Comparison of ENCODE assay signal across 10 mouse cellular contexts in genomic region chr3:104227438-104228111, GRCm38 (mm10). TPM values are rescaled to one million over a fixed set of nuclear protein-coding genes. Genes with fewer than 3 reads are reported as not detected.
DNase-seq lines count a peak whose midpoint lies in the region; ATAC-seq and TF ChIP-seq lines count a peak whose summit lies in the region.
"Had no signal": no experiment of that assay in that cellular context is flagged by ENCODE, and none has a peak within 500 bp of the region (broad histone marks: within the 10 kb centered on the region; RNA-seq: fewer than 3 reads in every experiment).

No protein-coding gene starts in this region.

- no peak for TF ChIP-seq EP300 in heart, postnatal 0 days (IDR thresholded peaks at IDR 0.05; ENCODE audit: low read depth)

- intact Hi-C loops in left cerebral cortex, adult 2 months (cut with DNase I), result no loop called here

- ATAC-seq in liver, embryonic 13.5 days (ENCODE audit: low read depth), result no peak; the same call in 1 of the 2 replicates
- ATAC-seq in liver, embryonic 12.5 days, result no peak
- peak; percentile 69 for ATAC-seq in heart, postnatal 0 days (ENCODE audit: insufficient read depth, low read depth)
- ATAC-seq in stomach, embryonic 15.5 days (ENCODE audit: insufficient read depth, low FRiP score, low read depth), result peak; percentile 79
- no peak for ATAC-seq in hindbrain, embryonic 14.5 days (ENCODE audit: low FRiP score)

- no peak overlapping the region for H3K4me3 ChIP-seq in liver, embryonic 13.5 days (replicated peaks)
- no peak overlapping the region for H3K4me3 ChIP-seq in liver, embryonic 12.5 days
- no peak overlapping the region for H3K4me3 ChIP-seq in heart, postnatal 0 days (ENCODE audit: low read depth, low read length)
- H3K4me3 ChIP-seq in stomach, embryonic 15.5 days (replicated peaks), result no peak overlapping the region
- H3K4me3 ChIP-seq in hindbrain, embryonic 14.5 days (replicated peaks; ENCODE audit: low read length), result no peak overlapping the region
- H3K4me3 ChIP-seq in embryonic facial prominence, embryonic 10.5 days, result no peak overlapping the region
- H3K4me3 ChIP-seq in left cerebral cortex, adult 2 months, result no peak overlapping the region
- H3K4me3 ChIP-seq: neural tube, embryonic 12.5 days had no signal

- no peaks in the 10 kb centered on the region for H3K27me3 ChIP-seq in liver, embryonic 13.5 days
- H3K27me3 ChIP-seq in liver, embryonic 12.5 days (replicated peaks), result no peaks in the 10 kb centered on the region
- H3K27me3 ChIP-seq in heart, postnatal 0 days (ENCODE audit: control insufficient read depth, insufficient read depth, low read length), result no peaks in the 10 kb centered on the region
- no peaks in the 10 kb centered on the region for H3K27me3 ChIP-seq in stomach, embryonic 15.5 days (replicated peaks)
- H3K27me3 ChIP-seq in hindbrain, embryonic 14.5 days (ENCODE audit: control insufficient read depth, insufficient read depth, low read length), result no peaks in the 10 kb centered on the region
- H3K27me3 ChIP-seq in embryonic facial prominence, embryonic 10.5 days (replicated peaks; ENCODE audit: low read depth, poor library complexity, severe bottlenecking), result no peaks in the 10 kb centered on the region
- H3K27me3 ChIP-seq: neural tube, embryonic 12.5 days had no signal

- no peak for TF ChIP-seq CTCF in heart, postnatal 0 days (IDR thresholded peaks at IDR 0.05; ENCODE audit: low read depth)
- no peak for TF ChIP-seq CTCF in left cerebral cortex, adult 2 months (IDR thresholded peaks at IDR 0.05)

- H3K9me3 ChIP-seq in liver, embryonic 13.5 days (replicated peaks), result no peaks in the 10 kb centered on the region
- no peaks in the 10 kb centered on the region for H3K9me3 ChIP-seq in liver, embryonic 12.5 days (replicated peaks)
- no peaks in the 10 kb centered on the region for H3K9me3 ChIP-seq in heart, postnatal 0 days (replicated peaks; ENCODE audit: control insufficient read depth, low read length)
- H3K9me3 ChIP-seq in stomach, embryonic 15.5 days, result no peaks in the 10 kb centered on the region
- no peaks in the 10 kb centered on the region for H3K9me3 ChIP-seq in hindbrain, embryonic 14.5 days (ENCODE audit: control insufficient read depth, low read length)
- H3K9me3 ChIP-seq in embryonic facial prominence, embryonic 10.5 days, result no peaks in the 10 kb centered on the region
- H3K9me3 ChIP-seq: neural tube, embryonic 12.5 days had no signal

- no peak for DNase-seq in liver, embryonic 13.5 days
- DNase-seq in heart, postnatal 0 days (ENCODE audit: low spot score), result no peak
- peak; percentile 54 to 56 for DNase-seq in kidney, postnatal 36 days
- DNase-seq in hindbrain, embryonic 14.5 days (ENCODE audit: low spot score), result no peak
- DNase-seq in embryonic facial prominence, embryonic 10.5 days (ENCODE audit: low spot score), result no peak
- no peak for DNase-seq in left cerebral cortex, adult 2 months (ENCODE audit: extremely low spot score in 1 of 2, low spot score in 2 of 2)
- DNase-seq: spleen, adult 18-20 months had no signal

- WGBS in liver, embryonic 13.5 days (ENCODE audit: insufficient replicate concordance), result 13% methylated on average over 5 of the region's 5 CpGs
- WGBS in liver, embryonic 12.5 days (ENCODE audit: insufficient replicate concordance), result 20% methylated on average over 5 of the region's 5 CpGs
- 37% methylated on average over 5 of the region's 5 CpGs for WGBS in heart, postnatal 0 days
- WGBS in stomach, embryonic 15.5 days, result 34% methylated on average over 5 of the region's 5 CpGs
- WGBS in hindbrain, embryonic 14.5 days, result 22% methylated on average over 5 of the region's 5 CpGs
- WGBS in embryonic facial prominence, embryonic 10.5 days, result 36% methylated on average over 5 of the region's 5 CpGs

- H3K9ac ChIP-seq in liver, embryonic 13.5 days, result no peak overlapping the region
- H3K9ac ChIP-seq in liver, embryonic 12.5 days, result no peak overlapping the region
- H3K9ac ChIP-seq in heart, postnatal 0 days (replicated peaks; ENCODE audit: low read depth, low read length), result no peak overlapping the region
- H3K9ac ChIP-seq in stomach, embryonic 15.5 days, result no peak overlapping the region
- H3K9ac ChIP-seq in hindbrain, embryonic 14.5 days, result no peak overlapping the region
- H3K9ac ChIP-seq: neural tube, embryonic 12.5 days had no signal

- 0 out of 2 replicates have a peak overlapping the region, but pooled peaks have one; percentile 27 for H3K27ac ChIP-seq in liver, embryonic 13.5 days
- H3K27ac ChIP-seq in liver, embryonic 12.5 days, result no peak overlapping the region
- no peak overlapping the region for H3K27ac ChIP-seq in heart, postnatal 0 days (ENCODE audit: low read depth)
- peak overlapping the region; percentile 21; the same call in 1 of the 2 replicates for H3K27ac ChIP-seq in stomach, embryonic 15.5 days
- no peak overlapping the region for H3K27ac ChIP-seq in hindbrain, embryonic 14.5 days
- no peak overlapping the region for H3K27ac ChIP-seq in embryonic facial prominence, embryonic 10.5 days (replicated peaks)
- H3K27ac ChIP-seq in left cerebral cortex, adult 2 months, result no peak overlapping the region
- H3K27ac ChIP-seq: neural tube, embryonic 12.5 days had no signal

- H3K36me3 ChIP-seq in liver, embryonic 13.5 days, result no peaks in the 10 kb centered on the region
- no peaks in the 10 kb centered on the region for H3K36me3 ChIP-seq in liver, embryonic 12.5 days
- no peaks in the 10 kb centered on the region for H3K36me3 ChIP-seq in heart, postnatal 0 days (replicated peaks; ENCODE audit: control insufficient read depth, insufficient read depth, low read length)
- H3K36me3 ChIP-seq in stomach, embryonic 15.5 days, result no peaks in the 10 kb centered on the region
- H3K36me3 ChIP-seq in hindbrain, embryonic 14.5 days (replicated peaks; ENCODE audit: control insufficient read depth, insufficient read depth), result no peaks in the 10 kb centered on the region
- no peaks in the 10 kb centered on the region for H3K36me3 ChIP-seq in embryonic facial prominence, embryonic 10.5 days (replicated peaks)
- H3K36me3 ChIP-seq: neural tube, embryonic 12.5 days had no signal

- H3K4me1 ChIP-seq in liver, embryonic 13.5 days (replicated peaks), result 0 out of 2 replicates have a peak, but pooled peaks cover 4% of the 10 kb centered on the region
- no peaks in the 10 kb centered on the region for H3K4me1 ChIP-seq in liver, embryonic 12.5 days
- H3K4me1 ChIP-seq in heart, postnatal 0 days (ENCODE audit: control insufficient read depth, insufficient read depth), result 0 out of 2 replicates have a peak, but pooled peaks cover 7% of the 10 kb centered on the region
- H3K4me1 ChIP-seq in stomach, embryonic 15.5 days, result no peaks in the 10 kb centered on the region
- no peaks in the 10 kb centered on the region for H3K4me1 ChIP-seq in hindbrain, embryonic 14.5 days (replicated peaks; ENCODE audit: control insufficient read depth, insufficient read depth, low read length)
- peaks cover 17% of the 10 kb centered on the region for H3K4me1 ChIP-seq in embryonic facial prominence, embryonic 10.5 days

- no peak overlapping the region for H3K4me2 ChIP-seq in liver, embryonic 13.5 days
- no peak overlapping the region for H3K4me2 ChIP-seq in liver, embryonic 12.5 days
- no peak overlapping the region for H3K4me2 ChIP-seq in heart, postnatal 0 days (ENCODE audit: low read depth, low read length)
- no peak overlapping the region for H3K4me2 ChIP-seq in stomach, embryonic 15.5 days
- no peak overlapping the region for H3K4me2 ChIP-seq in hindbrain, embryonic 14.5 days (replicated peaks)
- H3K4me2 ChIP-seq: neural tube, embryonic 12.5 days had no signal

RNA-seq across cellular contexts. Expression of gene Magi3, which starts 7.4 kb away (rescaled TPM):
- 1.2 and 1.5 TPM in 2 replicates for polyA plus RNA-seq in liver, embryonic 13.5 days (2015; fragmentation: Nextera tagmentation; extraction: Ambion mirVana)
- polyA plus RNA-seq in liver, embryonic 12.5 days (2016; fragmentation: Nextera tagmentation; extraction: Ambion mirVana), result 1.9 and 2.6 TPM in 2 replicates
- total RNA-seq in heart, postnatal 0 days (2014; rRNA removed; ENCODE audit: low replicate concordance), result 28.1 and 34.0 TPM in 2 replicates
- 5.5 TPM in 2 replicates for polyA plus RNA-seq in heart, postnatal 0 days (2015; fragmentation: Nextera tagmentation; extraction: Ambion mirVana)
- 7.0 and 8.2 TPM in 2 replicates for polyA plus RNA-seq in stomach, embryonic 15.5 days (2015; fragmentation: Nextera tagmentation; extraction: Ambion mirVana)
- polyA plus RNA-seq in hindbrain, embryonic 14.5 days (2014; fragmentation: Nextera tagmentation; extraction: Ambion mirVana), result 6.8 and 7.1 TPM in 2 replicates
- 4.0 and 5.2 TPM in 2 replicates for polyA plus RNA-seq in embryonic facial prominence, embryonic 10.5 days (2016; fragmentation: Nextera tagmentation; extraction: Ambion mirVana)
- total RNA-seq in left cerebral cortex, adult 2 months (2021), result 10 to 100 TPM; 52.1 to 52.2 TPM

Comparison
In these comparisons a context has a peak if more than half of its experiments do, and no peak if none do; other contexts are left out.
1. H3K27ac ChIP-seq: peak in liver, embryonic 13.5 days (single experiment) and stomach, embryonic 15.5 days (single experiment); none in liver, embryonic 12.5 days (single experiment), heart, postnatal 0 days (single experiment), hindbrain, embryonic 14.5 days (single experiment), embryonic facial prominence, embryonic 10.5 days (single experiment) and left cerebral cortex, adult 2 months (single experiment).
2. ATAC-seq: peak in heart, postnatal 0 days (single experiment) and stomach, embryonic 15.5 days (single experiment); none in liver, embryonic 13.5 days (single experiment), liver, embryonic 12.5 days (single experiment) and hindbrain, embryonic 14.5 days (single experiment).
3. DNase-seq: peak in kidney, postnatal 36 days (2 of 2); none in liver, embryonic 13.5 days (single experiment), heart, postnatal 0 days (single experiment), hindbrain, embryonic 14.5 days (single experiment), embryonic facial prominence, embryonic 10.5 days (single experiment) and left cerebral cortex, adult 2 months (0 of 2).